Mouse (Mus musculus) liver (tissue): ENCODE data around the gene 4933415F23Rik.
"Not testable (repeated sequence)": the region's sequence is repeated elsewhere in the genome, so short reads cannot be mapped to it uniquely, and the experiment has no call there.

Experiments used
- DNase-seq: peaks from one replicate; pipeline ENCODE4 v3.0.0-alpha.2; 2020; ENCODE audit warnings: mixed read lengths

4933415F23Rik gene

GRCm38 (mm10) chr1:23102021-23102420 lies at the start of gene 4933415F23Rik:
4933415F23Rik (minus strand) TSS chr1:23102253.
- no peak for DNase-seq

- no peak for DNase-seq
Measured at GRCm38 (mm10) chr1:23151722-23152121, 49.7 kb upstream of the 4933415F23Rik start.

GRCm38 (mm10) chr1:23146198-23146873 lies 44.3 kb upstream of the 4933415F23Rik start:
- no peak for DNase-seq

DNA sequence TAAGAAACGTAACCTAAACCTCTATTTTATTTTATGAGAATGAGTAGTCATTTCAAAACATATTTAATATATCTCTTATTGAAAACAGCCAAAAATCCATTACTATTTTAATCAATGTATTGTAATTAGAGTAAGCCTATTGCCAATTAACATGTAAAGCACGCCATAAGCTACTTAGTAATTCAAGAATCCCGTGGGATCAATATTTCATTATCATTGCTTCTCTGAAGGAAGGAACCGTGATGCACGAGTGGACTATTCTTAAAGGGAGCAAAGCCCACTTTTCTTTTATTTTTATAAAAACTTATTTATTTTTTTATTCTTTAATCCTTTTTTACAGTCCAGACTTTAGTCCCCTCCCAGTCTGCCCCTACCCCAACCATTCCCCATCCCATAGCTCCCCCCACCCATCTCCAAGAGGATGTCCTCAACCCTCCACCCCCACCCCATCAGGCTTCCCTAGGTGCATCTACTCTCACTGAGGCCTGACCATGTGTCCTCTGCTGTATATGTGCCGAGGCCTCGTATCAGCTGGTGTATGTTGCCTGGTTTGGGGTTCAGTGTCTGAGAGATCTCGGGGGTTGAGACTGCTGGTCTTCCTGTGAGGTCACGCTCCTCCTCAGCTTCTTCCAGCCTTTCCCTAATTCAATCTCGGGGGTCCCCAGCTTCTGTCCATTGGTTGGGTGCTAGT lies 39.2 kb upstream of the 4933415F23Rik start:
- DNase-seq: no peak

- DNase-seq: not testable (repeated sequence)
Measured at GRCm38 (mm10) chr1:23140530-23140929, 38.5 kb upstream of the 4933415F23Rik start.

GRCm38 (mm10) chr1:23120901-23121300 lies 18.8 kb upstream of the 4933415F23Rik start:
- no peak for DNase-seq

DNA sequence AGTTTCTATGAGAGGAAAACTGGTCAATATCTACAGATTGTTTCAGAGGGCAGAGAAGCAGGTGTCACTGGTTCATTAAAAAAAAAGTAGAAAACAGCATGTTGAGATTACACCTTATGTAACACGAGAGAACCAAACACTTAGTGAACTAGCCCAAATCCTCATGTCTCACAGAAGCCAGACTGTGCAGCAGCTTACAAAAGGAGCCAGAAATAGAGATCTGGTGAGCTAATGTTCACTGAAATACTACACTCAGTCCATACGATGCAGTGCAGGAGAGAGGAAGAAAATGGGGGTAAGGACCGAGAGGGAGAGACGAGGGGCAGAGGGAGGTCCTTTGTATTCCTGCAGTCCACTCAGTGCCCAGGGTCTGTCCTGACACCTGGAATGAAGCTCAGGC lies 17.4 kb upstream of the 4933415F23Rik start:
- DNase-seq: no peak

- no peak for DNase-seq
Measured at GRCm38 (mm10) chr1:23117423-23117822, 15.4 kb upstream of the 4933415F23Rik start.

DNA sequence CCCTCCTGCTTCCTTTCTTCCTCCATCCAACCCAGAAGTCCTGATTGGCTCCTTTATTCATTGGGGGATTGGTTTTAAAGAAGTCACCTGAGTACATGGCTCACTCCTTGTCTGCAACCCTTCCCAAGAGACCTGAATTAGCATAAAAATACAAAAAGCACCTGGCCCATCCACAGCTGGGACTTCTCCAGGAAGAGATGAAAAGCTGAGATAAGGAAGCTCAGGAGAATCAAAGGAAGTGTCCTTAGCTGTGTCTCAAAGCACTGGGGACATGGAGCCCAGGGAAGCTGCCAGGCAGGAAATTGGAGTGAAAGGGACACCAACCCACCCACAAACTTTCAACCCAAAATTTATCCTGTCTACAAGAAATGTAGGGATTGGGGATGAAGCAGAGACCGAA lies 7.1 kb upstream of the 4933415F23Rik start:
- DNase-seq: no peak

GRCm38 (mm10) chr1:23102881-23103280 lies 828 bp upstream of the 4933415F23Rik start:
- no peak for DNase-seq

DNA sequence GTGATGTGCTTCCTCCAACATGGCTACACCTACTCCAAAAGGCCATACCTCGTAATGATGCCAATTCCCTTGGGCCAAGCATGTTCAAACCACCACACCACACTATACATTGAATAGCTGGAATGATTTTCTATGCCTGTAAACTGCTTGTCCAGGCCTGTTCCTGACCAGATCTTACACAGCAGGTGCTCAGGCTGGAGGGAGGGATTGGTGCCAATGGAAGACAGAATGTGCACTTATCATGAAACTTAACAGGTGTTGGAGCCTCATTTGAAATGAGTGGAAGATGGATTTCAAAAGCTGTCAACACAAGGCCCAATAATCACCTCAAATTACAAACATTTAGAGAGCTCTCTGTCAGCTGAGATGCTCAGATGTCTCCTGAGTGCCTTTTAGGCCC lies 2.3 kb downstream of the 4933415F23Rik start:
- DNase-seq: no peak

GRCm38 (mm10) chr1:23098451-23098850 lies 3.6 kb downstream of the 4933415F23Rik start:
- DNase-seq: no peak

DNA sequence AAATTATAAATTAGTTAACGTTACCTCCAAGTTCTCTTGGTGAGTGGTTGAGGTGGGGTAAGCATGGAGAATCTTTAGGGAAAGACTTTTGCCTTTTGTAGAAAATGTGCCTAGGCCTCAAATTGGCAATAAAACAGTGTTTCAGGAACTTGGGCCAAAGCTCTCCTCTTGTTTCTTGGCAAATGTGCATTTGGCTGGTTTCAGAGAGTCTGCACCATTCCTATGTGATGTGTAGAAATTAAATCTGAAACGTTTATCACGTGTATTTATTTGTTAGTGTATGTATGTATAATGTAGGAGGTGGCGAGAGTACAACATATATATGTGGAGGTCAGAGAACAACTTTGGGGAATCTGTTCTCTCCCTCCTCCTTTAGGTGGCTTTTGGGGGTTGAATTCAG lies 4.1 kb downstream of the 4933415F23Rik start:
- no peak for DNase-seq

DNA sequence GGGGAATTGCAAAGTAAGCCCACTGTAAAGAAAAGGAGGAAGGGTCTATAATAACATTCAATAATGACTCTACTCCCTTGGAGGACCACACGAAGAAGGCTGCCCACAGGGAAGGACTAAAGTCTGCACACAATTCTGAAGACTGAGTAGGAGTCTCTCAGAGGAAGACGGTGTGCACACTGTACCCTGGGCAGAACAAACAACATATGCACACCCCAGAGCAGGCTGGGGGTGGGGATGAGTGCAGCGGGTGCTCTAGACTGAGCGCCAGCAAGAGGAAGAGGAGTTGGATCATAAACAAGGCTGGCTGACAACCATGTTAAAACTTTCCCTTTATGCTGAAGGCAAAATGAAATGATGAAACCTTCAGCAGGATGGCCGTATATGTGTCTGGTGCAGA lies 34.3 kb downstream of the 4933415F23Rik start:
- DNase-seq: no peak

- DNase-seq: no peak
Measured at GRCm38 (mm10) chr1:23064717-23065475, 37.2 kb downstream of the 4933415F23Rik start.

DNA sequence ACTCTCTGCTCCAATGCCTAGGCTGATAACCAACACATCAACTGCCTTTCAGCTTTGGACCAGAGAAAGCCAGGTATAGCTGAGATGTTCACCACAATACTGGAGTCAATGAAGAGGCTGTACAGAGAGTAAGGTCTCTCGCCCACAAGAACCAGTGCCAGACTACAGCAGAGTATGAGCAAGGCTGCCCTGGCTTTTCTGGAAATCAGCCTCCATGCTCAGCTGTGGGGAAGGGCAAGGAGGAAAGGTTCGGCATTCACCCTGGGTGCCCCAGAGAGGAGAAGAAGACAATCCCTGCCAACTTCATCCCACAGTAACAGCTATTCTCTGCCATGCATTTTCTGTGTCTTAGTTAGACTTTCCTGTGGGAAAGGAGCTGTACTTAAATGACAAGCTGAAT lies 38.1 kb downstream of the 4933415F23Rik start:
- DNase-seq: no peak

DNA sequence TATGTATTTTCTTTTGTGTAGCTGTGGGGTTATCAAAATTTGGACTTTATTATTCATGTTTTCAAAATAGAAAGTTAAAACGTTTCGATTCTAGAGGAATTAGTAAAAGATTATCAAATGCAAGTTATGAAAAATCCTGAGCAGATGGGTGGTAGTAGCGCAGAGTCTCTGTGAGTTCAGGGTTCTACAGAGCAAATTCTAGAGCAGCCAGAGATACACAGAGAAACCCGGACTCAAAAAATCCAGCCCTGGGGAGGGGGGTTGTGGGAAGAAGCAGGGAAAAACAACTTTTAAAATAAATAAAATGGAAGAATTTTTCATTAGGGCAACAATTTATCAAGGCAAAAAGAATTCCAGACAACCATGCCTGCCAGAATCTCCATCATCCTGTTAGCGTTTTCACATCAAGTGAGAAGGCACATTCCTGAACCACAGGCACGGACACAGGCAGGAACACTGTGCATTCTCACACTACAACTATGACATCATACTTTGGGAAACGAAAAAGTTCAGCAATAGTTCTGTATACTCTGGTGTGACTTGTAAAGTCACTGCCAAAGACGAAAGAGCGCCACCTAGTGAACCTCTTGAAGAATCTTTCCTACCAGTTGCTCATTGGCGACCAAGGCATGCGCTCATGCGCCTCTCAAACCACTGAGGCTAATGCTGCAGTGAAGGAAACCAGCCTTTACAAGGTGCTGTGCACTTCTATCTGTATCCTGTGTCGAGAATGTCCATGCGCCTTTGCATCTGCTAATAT lies 40.3 kb downstream of the 4933415F23Rik start:
- peak; percentile 23 for DNase-seq

- DNase-seq: no peak
Measured at GRCm38 (mm10) chr1:23060056-23060455, 42.0 kb downstream of the 4933415F23Rik start.
